15 mouse cellular contexts compared by ENCODE assay signal in genomic region chr3:137298230-137298629, GRCm38 (mm10).
"Had no signal": no experiment of that assay in that cellular context is flagged by ENCODE, and none has a peak within 500 bp of the region (broad histone marks: within the 10 kb centered on the region; RNA-seq: fewer than 3 reads in every experiment).

No protein-coding gene starts in this region.

- H3K27me3 ChIP-seq: neural tube, embryonic 15.5 days; stomach, embryonic 15.5 days had no signal

- H3K9me3 ChIP-seq: neural tube, embryonic 15.5 days; stomach, embryonic 15.5 days had no signal

- H3K4me1 ChIP-seq: neural tube, embryonic 15.5 days; stomach, embryonic 15.5 days had no signal

- H3K9ac ChIP-seq: neural tube, embryonic 15.5 days; stomach, embryonic 15.5 days had no signal

- H3K36me3 ChIP-seq: neural tube, embryonic 15.5 days; stomach, embryonic 15.5 days had no signal

- H3K27ac ChIP-seq: neural tube, embryonic 15.5 days; stomach, embryonic 15.5 days; stomach, postnatal 0 days had no signal

- H3K4me3 ChIP-seq: neural tube, embryonic 15.5 days; stomach, embryonic 15.5 days had no signal

- H3K4me2 ChIP-seq: neural tube, embryonic 15.5 days; stomach, embryonic 15.5 days had no signal

- DNase-seq: retina, postnatal 1 day; right cerebral cortex, adult 18-20 months; right cerebral cortex, postnatal 14 days; right cerebral cortex, postnatal 25 days; right cerebral cortex, postnatal 4 days; spleen, adult 18-20 months; thymus, adult 18-20 months; thymus, adult 2 months; thymus, postnatal 14 days; thymus, postnatal 25 days; thymus, postnatal 36 days; thymus, postnatal 4 days had no signal
